Mouse (Mus musculus): ENCODE measurements around the gene Wdr20. TPM values are rescaled to one million over a fixed set of nuclear protein-coding genes. Genes with fewer than 3 reads are reported as not detected.

The Wdr20 gene
- total and polyA plus RNA-seq, 2 experiments from 2014 or later = 16.2 to 38.7 TPM

DNA sequence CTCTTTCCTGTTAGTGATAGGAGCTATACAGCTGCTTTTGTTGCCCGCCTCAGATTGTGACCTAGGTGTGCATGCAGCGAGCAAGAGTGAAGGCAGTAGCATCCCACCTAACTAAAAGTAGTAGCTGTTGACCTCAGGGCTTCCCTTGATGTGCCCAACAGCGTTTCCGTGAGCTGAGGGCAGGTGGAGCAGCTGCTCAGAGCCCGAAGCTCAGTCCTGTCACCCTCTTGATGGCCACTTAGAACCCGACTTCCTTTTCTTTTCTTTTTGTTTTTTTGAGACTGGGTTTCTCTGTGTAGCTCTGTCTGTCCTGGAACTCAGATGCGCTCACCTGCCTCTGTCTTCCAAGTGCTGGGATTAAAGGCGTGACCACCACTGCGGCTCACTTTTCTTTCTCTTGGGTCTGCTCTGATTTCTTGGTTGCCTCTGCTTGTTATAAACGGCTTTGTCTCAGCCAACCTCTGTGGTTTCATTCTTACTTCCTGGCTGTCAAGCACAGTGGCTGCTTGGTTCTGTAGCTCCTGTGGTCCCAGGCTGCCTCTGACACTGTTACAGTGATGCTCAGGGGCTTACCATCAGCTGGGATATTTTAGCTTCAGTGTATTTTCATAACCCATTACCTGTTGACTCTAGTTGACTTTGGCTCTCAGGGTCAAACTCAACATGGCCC, 13.2 kb downstream of the Wdr20 start:
- WGBS = 84% methylated on average over 10 of the region's 10 CpGs
- H3K9ac ChIP-seq (replicated peaks; ENCODE audit: low read length, poor library complexity, severe bottlenecking) = no peak overlapping the region
- ATAC-seq (ENCODE audit: low FRiP score) = no peak
- no peaks in the 10 kb centered on the region for H3K4me1 ChIP-seq (ENCODE audit: insufficient read depth, low read length)
- H3K27me3 ChIP-seq (ENCODE audit: insufficient read depth, low read length) = no peaks in the 10 kb centered on the region
- H3K4me3 ChIP-seq (ENCODE audit: low read depth, low read length) = no peak overlapping the region
- TF ChIP-seq CTCF (IDR thresholded peaks at IDR 0.05) = no peak
- no peak overlapping the region for H3K27ac ChIP-seq (ENCODE audit: low read depth, low read length)
- H3K9me3 ChIP-seq (ENCODE audit: low read length) = no peaks in the 10 kb centered on the region
- H3K4me2 ChIP-seq (ENCODE audit: low read depth, low read length, poor library complexity, severe bottlenecking) = no peak overlapping the region
- H3K36me3 ChIP-seq (ENCODE audit: insufficient read depth, low read length) = no peaks in the 10 kb centered on the region
- DNase-seq (ENCODE audit: low spot score) = no peak

DNA sequence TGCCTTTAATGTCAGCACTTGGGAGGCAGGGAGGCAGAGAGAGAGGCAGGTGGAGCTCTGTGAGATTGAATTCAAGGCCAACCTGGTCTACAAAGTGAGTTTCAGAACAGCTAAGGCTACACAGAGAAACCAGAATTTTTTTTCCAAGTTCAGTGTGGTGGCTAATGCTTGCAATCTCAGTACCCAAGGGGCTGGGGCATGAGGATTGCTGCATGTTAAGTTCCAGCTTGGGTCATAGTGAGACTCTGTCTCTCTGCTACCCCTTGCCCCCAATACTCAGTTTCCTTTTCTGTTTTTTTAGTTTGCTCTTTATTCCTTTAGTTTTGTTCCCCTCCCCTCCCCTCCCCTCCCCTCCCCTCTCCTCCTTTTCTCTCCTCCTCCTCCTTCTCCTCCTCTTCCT, 15.0 kb downstream of the Wdr20 start:
- H3K36me3 ChIP-seq (ENCODE audit: insufficient read depth, low read length) = no peaks in the 10 kb centered on the region
- DNase-seq (ENCODE audit: low spot score) (no peak), ATAC-seq (ENCODE audit: low FRiP score) (no peak)
- no peaks in the 10 kb centered on the region for H3K4me1 ChIP-seq (ENCODE audit: insufficient read depth, low read length)
- no peak overlapping the region for H3K27ac ChIP-seq (ENCODE audit: low read depth, low read length)
- no peaks in the 10 kb centered on the region for H3K9me3 ChIP-seq (ENCODE audit: low read length)
- no peaks in the 10 kb centered on the region for H3K27me3 ChIP-seq (ENCODE audit: insufficient read depth, low read length)
- no peak overlapping the region for H3K4me2 ChIP-seq (ENCODE audit: low read depth, low read length, poor library complexity, severe bottlenecking)
- H3K4me3 ChIP-seq (ENCODE audit: low read depth, low read length) = no peak overlapping the region
- no peak for TF ChIP-seq CTCF (IDR thresholded peaks at IDR 0.05)
- no peak overlapping the region for H3K9ac ChIP-seq (replicated peaks; ENCODE audit: low read length, poor library complexity, severe bottlenecking)

DNA sequence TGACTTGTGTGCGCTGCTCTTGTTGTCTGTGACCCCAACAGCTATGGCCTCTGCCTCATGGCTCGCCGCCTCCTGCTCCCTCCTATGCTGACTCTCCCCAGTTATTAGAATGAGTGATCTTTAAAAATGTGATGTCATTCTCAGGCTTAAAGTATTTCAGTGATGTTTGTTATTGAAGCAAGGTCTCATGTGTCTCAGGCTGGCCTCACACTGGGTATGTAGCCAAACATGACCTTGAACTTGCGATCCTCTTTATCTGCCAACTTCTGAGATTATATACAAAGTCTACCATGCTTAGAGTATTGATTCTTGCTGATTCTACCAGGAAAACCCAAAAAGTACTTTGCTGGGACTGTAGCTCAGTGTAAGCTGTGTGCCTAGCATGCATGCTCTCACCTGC, 16.2 kb downstream of the Wdr20 start:
- Histone ChIP-seq H3K4me2 (ENCODE audit: low read depth, low read length, poor library complexity, severe bottlenecking) (no peak overlapping the region), H3K27me3 (ENCODE audit: insufficient read depth, low read length) (no peaks in the 10 kb centered on the region), H3K9ac (replicated peaks; ENCODE audit: low read length, poor library complexity, severe bottlenecking) (no peak overlapping the region), H3K27ac (ENCODE audit: low read depth, low read length) (no peak overlapping the region), H3K36me3 (ENCODE audit: insufficient read depth, low read length) (no peaks in the 10 kb centered on the region), H3K4me1 (ENCODE audit: insufficient read depth, low read length) (no peaks in the 10 kb centered on the region), H3K9me3 (ENCODE audit: low read length) (no peaks in the 10 kb centered on the region), H3K4me3 (ENCODE audit: low read depth, low read length) (no peak overlapping the region)
- ATAC-seq (ENCODE audit: low FRiP score) (no peak), DNase-seq (ENCODE audit: low spot score) (no peak)
- WGBS = 98% methylated on average over 4 of the region's 4 CpGs
- no peak for TF ChIP-seq CTCF (IDR thresholded peaks at IDR 0.05)

DNA sequence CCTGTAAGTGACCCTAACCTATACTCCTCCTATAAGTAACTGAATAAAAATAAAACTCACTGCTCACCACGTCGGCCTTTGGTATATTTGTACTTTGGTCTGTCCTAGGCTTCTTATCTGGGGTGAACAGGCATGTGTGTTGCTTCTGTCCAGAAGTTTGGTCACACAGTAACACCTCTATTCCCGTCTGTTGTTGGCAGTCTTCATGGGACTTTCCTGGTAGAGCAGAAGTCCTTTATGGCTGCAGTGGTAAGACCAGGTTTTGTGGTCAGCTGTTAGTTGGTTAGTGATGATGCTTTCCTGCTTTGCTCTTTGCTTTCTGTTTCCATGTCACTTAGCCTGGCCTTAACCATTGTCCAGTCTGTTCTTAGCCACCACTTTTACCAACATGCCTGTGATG, 19.4 kb downstream of the Wdr20 start:
- TF ChIP-seq CTCF (IDR thresholded peaks at IDR 0.05) = no peak
- Histone ChIP-seq H3K9ac (replicated peaks; ENCODE audit: low read length, poor library complexity, severe bottlenecking) (no peak overlapping the region), H3K9me3 (ENCODE audit: low read length) (no peaks in the 10 kb centered on the region), H3K4me3 (ENCODE audit: low read depth, low read length) (no peak overlapping the region), H3K4me2 (ENCODE audit: low read depth, low read length, poor library complexity, severe bottlenecking) (no peak overlapping the region), H3K4me1 (ENCODE audit: insufficient read depth, low read length) (no peaks in the 10 kb centered on the region), H3K27me3 (ENCODE audit: insufficient read depth, low read length) (no peaks in the 10 kb centered on the region), H3K27ac (ENCODE audit: low read depth, low read length) (no peak overlapping the region), H3K36me3 (ENCODE audit: insufficient read depth, low read length) (no peaks in the 10 kb centered on the region)
- ATAC-seq (ENCODE audit: low FRiP score) (no peak), DNase-seq (ENCODE audit: low spot score) (no peak)
- 88% methylated on average over 3 of the region's 3 CpGs for WGBS

DNA sequence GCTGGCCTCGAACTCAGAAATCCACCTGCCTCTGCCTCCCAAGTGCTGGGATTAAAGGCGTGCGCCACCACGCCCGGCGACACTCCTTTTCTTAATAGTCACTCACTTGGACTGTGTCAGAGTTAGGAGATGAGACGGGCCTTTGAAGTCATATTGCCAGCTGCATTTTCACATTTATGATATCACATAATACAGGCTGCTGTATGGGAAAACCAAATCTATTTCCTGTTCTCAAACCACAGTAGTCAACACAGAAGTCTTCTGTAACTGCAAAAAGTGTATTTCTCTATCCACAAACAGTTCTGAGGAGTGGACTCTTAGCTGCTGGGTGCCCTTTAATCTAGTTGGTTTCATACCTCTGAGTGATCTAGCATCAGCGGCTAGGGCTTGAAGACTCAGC, 21.2 kb downstream of the Wdr20 start:
- 96% methylated on average over 7 of the region's 8 CpGs for WGBS
- Histone ChIP-seq H3K4me3 (ENCODE audit: low read depth, low read length) (no peak overlapping the region), H3K27ac (ENCODE audit: low read depth, low read length) (no peak overlapping the region), H3K4me2 (ENCODE audit: low read depth, low read length, poor library complexity, severe bottlenecking) (no peak overlapping the region), H3K4me1 (ENCODE audit: insufficient read depth, low read length) (no peaks in the 10 kb centered on the region), H3K9ac (replicated peaks; ENCODE audit: low read length, poor library complexity, severe bottlenecking) (no peak overlapping the region), H3K9me3 (ENCODE audit: low read length) (no peaks in the 10 kb centered on the region), H3K27me3 (ENCODE audit: insufficient read depth, low read length) (no peaks in the 10 kb centered on the region), H3K36me3 (ENCODE audit: insufficient read depth, low read length) (no peaks in the 10 kb centered on the region)
- ATAC-seq (ENCODE audit: low FRiP score) = no peak
- TF ChIP-seq CTCF (IDR thresholded peaks at IDR 0.05) = no peak
- DNase-seq (ENCODE audit: low spot score) = no peak

DNA sequence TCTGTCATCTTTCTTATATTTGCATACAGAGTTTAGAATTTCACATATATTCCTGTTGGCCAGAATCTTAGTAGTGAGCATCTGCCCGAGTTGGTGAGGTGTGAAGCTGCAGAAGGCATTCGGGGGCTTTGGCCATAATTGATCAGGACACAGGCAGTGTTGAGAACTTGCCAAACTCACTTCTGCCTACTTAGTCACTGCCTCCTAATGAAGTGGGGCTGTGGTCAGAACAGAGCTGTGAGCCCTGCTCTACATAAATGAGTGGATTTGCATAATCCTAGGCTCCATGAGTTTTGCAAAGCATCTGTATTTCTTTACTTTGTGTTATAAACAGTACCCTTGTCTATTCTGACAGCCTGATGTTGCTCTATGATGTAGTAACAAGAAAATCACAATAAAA, 24.6 kb downstream of the Wdr20 start:
- no peak overlapping the region for H3K4me3 ChIP-seq (ENCODE audit: low read depth, low read length)
- ATAC-seq (ENCODE audit: low FRiP score) (no peak), DNase-seq (ENCODE audit: low spot score) (peak; percentile 55)
- no peaks in the 10 kb centered on the region for H3K36me3 ChIP-seq (ENCODE audit: insufficient read depth, low read length)
- no peaks in the 10 kb centered on the region for H3K27me3 ChIP-seq (ENCODE audit: insufficient read depth, low read length)
- no peak overlapping the region for H3K4me2 ChIP-seq (ENCODE audit: low read depth, low read length, poor library complexity, severe bottlenecking)
- no peaks in the 10 kb centered on the region for H3K9me3 ChIP-seq (ENCODE audit: low read length)
- TF ChIP-seq CTCF (IDR thresholded peaks at IDR 0.05) = no peak
- no peak overlapping the region for H3K27ac ChIP-seq (ENCODE audit: low read depth, low read length)
- WGBS = 52% methylated on average over 2 of the region's 2 CpGs
- H3K9ac ChIP-seq (replicated peaks; ENCODE audit: low read length, poor library complexity, severe bottlenecking) = no peak overlapping the region
- no peaks in the 10 kb centered on the region for H3K4me1 ChIP-seq (ENCODE audit: insufficient read depth, low read length)
